15 mouse cellular contexts compared by ENCODE assay signal in genomic region chr13:30792308-30792707, GRCm38 (mm10). TPM values are rescaled to one million over a fixed set of nuclear protein-coding genes. Genes with fewer than 3 reads are reported as not detected.
A peak's percentile ranks its signal among the peaks of the same experiment; 100 is the strongest.
DNase-seq lines count a peak whose midpoint lies in the region; ATAC-seq and TF ChIP-seq lines count a peak whose summit lies in the region.
"Had no signal": no experiment of that assay in that cellular context is flagged by ENCODE, and none has a peak within 500 bp of the region (broad histone marks: within the 10 kb centered on the region; RNA-seq: fewer than 3 reads in every experiment).

No protein-coding gene starts in this region.

- no peak overlapping the region for H3K4me2 ChIP-seq in CH12.LX (ENCODE audit: insufficient read depth, low read depth, poor library complexity, severe bottlenecking)

- peaks cover 5 to 41% of the 10 kb centered on the region in 2 experiments; a peak in 2 of 4 replicates for H3K4me1 ChIP-seq in CH12.LX (ENCODE audit: control insufficient read depth in 1 of 2, insufficient read depth in 2 of 2)

- dilution Hi-C loops in CH12.LX (cut with MboI; ENCODE audit: extremely low pct_ligation_motif_present, extremely low pct_unique_long_range_greater_than_20kb, low sequenced_read_pairs): no loop called here

- no peak for TF ChIP-seq CTCF in CH12.LX (conservative IDR thresholded peaks at IDR 0.05 in 1 of 2, IDR thresholded peaks at IDR 0.05 in 1 of 2; ENCODE audit: low read depth in 2 of 2, low read length in 2 of 2)

- H3K4me3 ChIP-seq in CH12.LX (replicated peaks in 1 of 3; ENCODE audit: low read depth in 2 of 3, low read length in 2 of 3, poor library complexity in 1 of 3): no peak overlapping the region
- H3K4me3 ChIP-seq: layer of hippocampus, adult 2 months had no signal

- no peaks in the 10 kb centered on the region for H3K36me3 ChIP-seq in CH12.LX (replicated peaks in 1 of 2; ENCODE audit: control insufficient read depth in 1 of 2, insufficient read depth in 1 of 2, low read length in 1 of 2)

- DNase-seq in lung, postnatal 36 days: peak; percentile 21
- DNase-seq in lung, postnatal 4 days: no peak
- peak; percentile 62 for DNase-seq in CH12.LX (ENCODE audit: extremely low read depth)
- peak; percentile 68 for DNase-seq in thymus, postnatal 25 days
- no peak for DNase-seq in gastrocnemius, postnatal 25 days
- DNase-seq in cerebellum, adult 8-10 months: no peak
- DNase-seq: adrenal gland, adult 2 months; cerebellum, postnatal 25 days; heart, postnatal 36 days; kidney, adult 2 months; right cerebral cortex, postnatal 4 days had no signal

- peak; percentile 50; the same call in 1 of the 2 replicates for ATAC-seq in megakaryocyte progenitor cell, adult 5-6 weeks (replicated peaks; ENCODE audit: poor library complexity)
- no peak for ATAC-seq in megakaryocyte-erythroid progenitor cell, adult 5-6 weeks (replicated peaks; ENCODE audit: low FRiP score, low TSS enrichment, poor library complexity, severe bottlenecking)

- no peak for TF ChIP-seq POLR2A in CH12.LX (IDR thresholded peaks at IDR 0.05; ENCODE audit: low read depth, low read length)

- H3K27me3 ChIP-seq in CH12.LX (replicated peaks): no peaks in the 10 kb centered on the region

- in situ Hi-C loops in CH12.LX (cut with MboI; ENCODE audit: low pct_ligation_motif_present, low pct_unique_long_range_greater_than_20kb, low sequenced_read_pairs): no loop called here

- TF ChIP-seq RAD21 in CH12.LX (IDR thresholded peaks at IDR 0.05; ENCODE audit: low read depth, low read length): no peak

- TF ChIP-seq EP300 in CH12.LX (IDR thresholded peaks at IDR 0.05; ENCODE audit: low read length): peak; percentile 46; the same call in 1 of the 2 replicates

- H3K27ac ChIP-seq in CH12.LX (ENCODE audit: insufficient read depth, low read depth): no peak overlapping the region
- H3K27ac ChIP-seq: layer of hippocampus, adult 2 months; macrophage had no signal

- H3K9me3 ChIP-seq in CH12.LX (replicated peaks; ENCODE audit: low read length): no peaks in the 10 kb centered on the region

- H3K9ac ChIP-seq in CH12.LX (ENCODE audit: insufficient read depth, low read depth): no peak overlapping the region; the same call in 1 of the 2 replicates

- H3K79me2 ChIP-seq in CH12.LX (replicated peaks; ENCODE audit: control insufficient read depth, extremely low read depth, insufficient read depth, poor library complexity, severe bottlenecking): no peaks in the 10 kb centered on the region

TF ChIP-seq in CH12.LX, 34 proteins besides CTCF, POLR2A, EP300 and RAD21:
- TF ChIP-seq TCF12 (IDR thresholded peaks at IDR 0.05; ENCODE audit: low read depth, low read length) (0 out of 2 replicates have a peak, but pooled peaks have one; percentile 19), ZNF384 (IDR thresholded peaks at IDR 0.05; ENCODE audit: low read depth, low read length) (peak; percentile 47; the same call in 1 of the 2 replicates), HCFC1 (IDR thresholded peaks at IDR 0.05; ENCODE audit: low read depth, low read length) (no peak), ETS1 (conservative IDR thresholded peaks at IDR 0.05; ENCODE audit: low read depth, low read length) (peak; percentile 50; the same call in 1 of the 2 replicates), RCOR1 (conservative IDR thresholded peaks at IDR 0.05; ENCODE audit: low read depth, low read length) (no peak)

RNA-seq across cellular contexts. Expression of gene Irf4, which starts 43.3 kb away (rescaled TPM):
- total RNA-seq in CH12.LX (2012; rRNA removed) (115 and 138 TPM in 2 replicates), CH12.LX (2014; rRNA removed) (122 and 142 TPM in 2 replicates)
- 74.5 and 81.7 TPM in 2 replicates for polyA plus RNA-seq in CH12.LX (2012; ENCODE audit: insufficient read length, low read depth)
- total RNA-seq in megakaryocyte progenitor cell, adult 5-6 weeks (2015): 0.05 and 0.47 TPM in 2 replicates
- total RNA-seq in megakaryocyte progenitor cell, adult 5-6 weeks (2017): 0.07 and 0.29 TPM in 2 replicates
- 0.96 and 1.0 TPM in 2 replicates for total RNA-seq in megakaryocyte-erythroid progenitor cell, adult 5-6 weeks (2014; fragmentation: Nextera tagmentation)
- total RNA-seq in megakaryocyte-erythroid progenitor cell, adult 5-6 weeks (2017): 1.4 TPM in 1 of 2 replicates, not detected in the other
- 1 to 10 TPM in 1 of 2 experiments, under 1 TPM in 1; 0.28 to 1.4 TPM for total RNA-seq in gastrocnemius, postnatal 25 days (2021)

Comparison
In these comparisons a context has a peak if more than half of its experiments do, and no peak if none do; other contexts are left out.
1. DNase-seq: peak in lung, postnatal 36 days (single experiment), CH12.LX (single experiment) and thymus, postnatal 25 days (single experiment); none in lung, postnatal 4 days (0 of 2), gastrocnemius, postnatal 25 days (single experiment) and cerebellum, adult 8-10 months (single experiment).
2. RNA of gene Irf4, which starts 43.3 kb away (total RNA-seq): 115 to 142 TPM in CH12.LX; 0.28 to 1.4 TPM in gastrocnemius, postnatal 25 days, 0.96 to 1.4 TPM in megakaryocyte-erythroid progenitor cell, adult 5-6 weeks and 0.05 to 0.47 TPM in megakaryocyte progenitor cell, adult 5-6 weeks; every median in the first group is over 10 times any median in the second.